Mouse (Mus musculus) MEL (cell line): Measurements from ENCODE around the gene Eml2. TPM values are rescaled to one million over a fixed set of nuclear protein-coding genes. Genes with fewer than 3 reads are reported as not detected.

Source experiments
- DNase-seq: peaks from one replicate; pipeline ENCODE4 v3.0.0; 2011; ENCODE audit warnings: low read depth, low spot score
- H3K27ac ChIP-seq: 2 replicates; pipeline ENCODE4 v1.5.1; 2012; ENCODE audit warnings: low read depth, mild to moderate bottlenecking, control low read depth, low read length, moderate library complexity; ENCODE audit not compliant: control insufficient read depth
- H3K27me3 ChIP-seq, 2 experiments: fragments of 150-350 bp in 1 of 2; sonication (generic) in 1 of 2; 2 replicates each; pipeline ENCODE4 v1.6.1; 2012; ENCODE audit warnings: low read length in 2 of 2, mild to moderate bottlenecking in 2 of 2, improper control_type of control experiment in 1 of 2, moderate library complexity in 1 of 2; ENCODE audit not compliant: insufficient read depth in 2 of 2, control insufficient read depth in 1 of 2
- H3K36me3 ChIP-seq, 2 experiments: 2 replicates each; pipeline ENCODE4 v1.6.1; 2012 to 2014; ENCODE audit warnings: low read length in 2 of 2, improper control_type of control experiment in 1 of 2, inconsistent platforms in 1 of 2, mild to moderate bottlenecking in 1 of 2; ENCODE audit not compliant: insufficient read depth in 2 of 2, control insufficient read depth in 1 of 2
- H3K4me1 ChIP-seq, 2 experiments: fragments of 150-350 bp in 1 of 2; sonication (generic) in 1 of 2; 2 replicates each; pipeline ENCODE4 v1.6.1; 2012; ENCODE audit warnings: low read length in 2 of 2, improper control_type of control experiment in 1 of 2, mild to moderate bottlenecking in 1 of 2; ENCODE audit not compliant: insufficient read depth in 2 of 2, control insufficient read depth in 1 of 2
- H3K4me3 ChIP-seq, 2 experiments: fragments of 150-350 bp in 1 of 2; sonication (generic) in 1 of 2; 2 replicates each; pipeline ENCODE4 v1.5.1; 2012; ENCODE audit warnings: low read depth in 2 of 2, low read length in 2 of 2, mild to moderate bottlenecking in 2 of 2, moderate library complexity in 2 of 2, control low read depth in 1 of 2, improper control_type of control experiment in 1 of 2; ENCODE audit not compliant: control insufficient read depth in 1 of 2, insufficient read depth in 1 of 2
- H3K79me2 ChIP-seq: 2 replicates; pipeline ENCODE4 v1.6.1; 2012; ENCODE audit warnings: mild to moderate bottlenecking, low read length, moderate library complexity; ENCODE audit not compliant: control insufficient read depth, poor library complexity, insufficient read depth
- H3K9ac ChIP-seq: 2 replicates; pipeline ENCODE4 v1.6.1; 2012; ENCODE audit warnings: low read depth, mild to moderate bottlenecking, control low read depth, low read length, moderate library complexity; ENCODE audit not compliant: control insufficient read depth, poor library complexity, severe bottlenecking
- H3K9me3 ChIP-seq: fragments of 150-350 bp; sonication (generic); replicated peaks from 2 replicates; pipeline ENCODE4 v1.6.1; 2012; ENCODE audit warnings: mild to moderate bottlenecking, low read length, improper control_type of control experiment, moderate library complexity; ENCODE audit not compliant: insufficient read depth
- BHLHE40 ChIP-seq: IDR thresholded peaks from 2 replicates; pipeline ENCODE4 v1.6.1; 2012; ENCODE audit warnings: low read depth, mild to moderate bottlenecking, inconsistent platforms, low read length, improper control_type of control experiment, borderline replicate concordance
- CHD2 ChIP-seq: IDR thresholded peaks from 2 replicates; pipeline ENCODE4 v1.6.1; 2011; ENCODE audit warnings: low read length, improper control_type of control experiment
- CTCF ChIP-seq, 3 experiments: IDR thresholded peaks in 2 of 3; conservative IDR thresholded peaks in 1 of 3; 2 replicates each; pipeline ENCODE4 v1.5.1; 2011 to 2012; ENCODE audit warnings: low read length in 3 of 3, low read depth in 2 of 3, mild to moderate bottlenecking in 2 of 3, improper control_type of control experiment in 1 of 3, inconsistent platforms in 1 of 3, mixed read lengths in 1 of 3, moderate library complexity in 1 of 3; ENCODE audit not compliant: control insufficient read depth in 1 of 3, insufficient read depth in 1 of 3, poor library complexity in 1 of 3, severe bottlenecking in 1 of 3
- E2F4 ChIP-seq: IDR thresholded peaks from 2 replicates; pipeline ENCODE4 v1.6.1; 2011; ENCODE audit warnings: low read depth, low read length, improper control_type of control experiment, borderline replicate concordance
- ELF1 ChIP-seq: IDR thresholded peaks from 2 replicates; pipeline ENCODE4 v1.6.1; 2014; ENCODE audit warnings: low read depth, mild to moderate bottlenecking, inconsistent platforms, low read length, improper control_type of control experiment, moderate library complexity
- EP300 ChIP-seq, 2 experiments: IDR thresholded peaks; 2 replicates each; pipeline ENCODE4 v1.6.1; 2011; ENCODE audit warnings: improper control_type of control experiment in 2 of 2, low read length in 2 of 2, low read depth in 1 of 2, mild to moderate bottlenecking in 1 of 2
- ETS1 ChIP-seq: IDR thresholded peaks from 2 replicates; pipeline ENCODE4 v1.6.1; 2012; ENCODE audit warnings: low read depth, mild to moderate bottlenecking, inconsistent platforms, low read length, improper control_type of control experiment, moderate library complexity
- HCFC1 ChIP-seq: IDR thresholded peaks from 2 replicates; pipeline ENCODE4 v1.6.1; 2012; ENCODE audit warnings: low read depth, mild to moderate bottlenecking, inconsistent platforms, low read length, improper control_type of control experiment, moderate library complexity
- JUND ChIP-seq: IDR thresholded peaks from 2 replicates; pipeline ENCODE4 v1.6.1; 2011; ENCODE audit warnings: low read depth, mild to moderate bottlenecking, improper control_type of control experiment, low read length
- KAT2A ChIP-seq: conservative IDR thresholded peaks from 2 replicates; pipeline ENCODE4 v1.6.1; 2012; ENCODE audit warnings: low read depth, low read length, improper control_type of control experiment, inconsistent platforms
- MAFK ChIP-seq: IDR thresholded peaks from 2 replicates; pipeline ENCODE4 v1.6.1; 2011; ENCODE audit warnings: low read depth, mild to moderate bottlenecking, low read length, improper control_type of control experiment, borderline replicate concordance
- MAX ChIP-seq: IDR thresholded peaks from 2 replicates; pipeline ENCODE4 v1.6.1; 2011; ENCODE audit warnings: low read length, improper control_type of control experiment
- MXI1 ChIP-seq: IDR thresholded peaks from 2 replicates; pipeline ENCODE4 v1.6.1; 2011; ENCODE audit warnings: mild to moderate bottlenecking, low read depth, low read length, improper control_type of control experiment
- MYB ChIP-seq: IDR thresholded peaks from 2 replicates; pipeline ENCODE4 v1.6.1; 2011; ENCODE audit warnings: mild to moderate bottlenecking, low read depth, low read length, improper control_type of control experiment
- MYC ChIP-seq: IDR thresholded peaks from 2 replicates; pipeline ENCODE4 v1.6.1; 2011; ENCODE audit warnings: low read depth, mild to moderate bottlenecking, low read length, improper control_type of control experiment, moderate library complexity
- NRF1 ChIP-seq: IDR thresholded peaks from 2 replicates; pipeline ENCODE4 v1.6.1; 2014; ENCODE audit warnings: low read depth, mild to moderate bottlenecking, inconsistent platforms, low read length, improper control_type of control experiment, moderate library complexity; ENCODE audit not compliant: poor library complexity, insufficient read depth, severe bottlenecking
- POLR2A ChIP-seq, 2 experiments: IDR thresholded peaks; 2 replicates each; pipeline ENCODE4 v1.6.1; 2011 to 2012; ENCODE audit warnings: low read length in 2 of 2, mild to moderate bottlenecking in 2 of 2, control low read depth in 1 of 2, improper control_type of control experiment in 1 of 2, low read depth in 1 of 2, moderate library complexity in 1 of 2; ENCODE audit not compliant: control insufficient read depth in 1 of 2, insufficient read depth in 1 of 2, poor library complexity in 1 of 2
- POLR2AphosphoS5 ChIP-seq: IDR thresholded peaks from 2 replicates; pipeline ENCODE4 v1.6.1; 2012; ENCODE audit warnings: low read depth, borderline replicate concordance, mild to moderate bottlenecking, inconsistent platforms, low read length, moderate library complexity, mixed read lengths
- TAL1 ChIP-seq: IDR thresholded peaks from 2 replicates; pipeline ENCODE4 v1.6.1; 2012; ENCODE audit warnings: mild to moderate bottlenecking, inconsistent platforms, low read length, moderate library complexity, mixed read lengths
- TCF12 ChIP-seq: IDR thresholded peaks from 2 replicates; pipeline ENCODE4 v1.6.1; 2014; ENCODE audit warnings: low read depth, mild to moderate bottlenecking, inconsistent platforms, low read length, improper control_type of control experiment, moderate library complexity
- UBTF ChIP-seq: IDR thresholded peaks from 2 replicates; pipeline ENCODE4 v1.6.1; 2012; ENCODE audit warnings: low read depth, mild to moderate bottlenecking, inconsistent platforms, low read length, improper control_type of control experiment, moderate library complexity, borderline replicate concordance; ENCODE audit not compliant: insufficient read depth
- USF1 ChIP-seq: IDR thresholded peaks from 2 replicates; pipeline ENCODE4 v1.6.1; 2014; ENCODE audit warnings: low read depth, mild to moderate bottlenecking, inconsistent platforms, low read length, improper control_type of control experiment, moderate library complexity
- ZC3H11A ChIP-seq: IDR thresholded peaks from 2 replicates; pipeline ENCODE4 v1.6.1; 2012; ENCODE audit warnings: low read depth, mild to moderate bottlenecking, inconsistent platforms, low read length, improper control_type of control experiment
- polyA plus RNA-seq, 2 experiments: library from polyadenylated mRNA; stranded (reverse) in 1 of 2; unstranded in 1 of 2; fragments of >175 nt in 1 of 2; fragments of >200 nt in 1 of 2; gene quantifications; 2 replicates each; pipeline versions ENCODE4 v1.2.1 to v1.2.4; 2012; ENCODE audit warnings: low replicate concordance in 2 of 2, low read depth in 1 of 2; ENCODE audit not compliant: insufficient read length in 2 of 2, insufficient read depth in 1 of 2, missing spikeins in 1 of 2
- total RNA-seq: library from RNA; depleted of rRNA; stranded (reverse); fragments of 300-350 nt; gene quantifications from 2 replicates; pipeline ENCODE4 v1.2.3, GENCODE M21; 2012; rRNA removed

Gene Eml2
- total RNA-seq: 22.0 and 25.1 TPM in 2 replicates
- polyA plus RNA-seq: 10 to 100 TPM in 1 of 2 experiments, not detected in 1; 43.6 TPM

DNA sequence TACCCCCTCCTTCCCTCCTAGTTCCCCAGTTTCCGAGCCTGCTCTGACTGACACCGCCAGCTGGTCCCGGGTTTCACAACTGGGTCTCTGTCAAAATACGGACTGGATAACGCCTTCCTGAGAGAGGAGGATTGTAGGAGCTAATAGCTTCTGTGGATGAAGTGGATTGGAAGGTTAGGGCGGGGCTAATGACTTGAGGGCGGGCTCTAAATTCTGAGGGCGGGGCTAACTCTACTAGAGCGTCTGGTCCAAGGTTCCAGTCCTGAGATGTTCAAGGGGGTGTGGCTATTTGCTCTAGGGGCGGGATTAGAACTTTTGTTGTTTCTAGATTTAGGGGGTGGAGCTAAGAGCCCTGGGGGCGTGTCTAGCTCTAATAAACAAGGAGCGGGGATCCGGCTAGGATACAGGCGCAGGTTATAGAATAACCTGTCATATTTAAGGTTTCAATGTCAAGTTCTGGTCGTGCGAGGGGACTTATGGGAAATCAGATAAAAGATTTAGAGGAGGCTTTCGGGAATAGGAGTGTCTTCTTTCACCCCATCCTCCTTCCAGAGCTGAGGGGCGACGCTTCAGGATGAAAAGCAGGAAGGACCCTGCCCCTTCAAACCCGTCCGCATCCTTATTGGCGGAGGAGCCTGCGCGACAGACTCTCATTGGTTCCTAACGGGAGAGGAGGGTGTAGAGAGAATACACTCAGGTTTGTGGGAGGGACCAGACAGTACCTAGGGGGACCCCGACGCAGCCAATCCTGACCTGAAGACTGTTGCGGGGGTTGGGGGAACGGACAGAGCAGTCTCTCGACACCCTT lies at the start of gene Eml2:
Gene Eml2, plus strand, starts transcription at position 714 of the 808 bp plus-strand sequence.
- peaks cover 9 to 20% of the 10 kb centered on the region in 2 experiments for H3K4me1 ChIP-seq
- H3K27me3 ChIP-seq: no peaks in the 10 kb centered on the region
- no peak within 1 kb of the TSS for H3K27ac ChIP-seq
- no peak within 1 kb of the TSS for H3K4me3 ChIP-seq
- peaks cover 0 to 6% of the 10 kb centered on the region in 2 experiments; a peak in 2 of 4 replicates for H3K36me3 ChIP-seq
- H3K9ac ChIP-seq: no peak within 1 kb of the TSS
- peak; percentile 59 for DNase-seq
- no peaks in the 10 kb centered on the region for H3K79me2 ChIP-seq
- no peaks in the 10 kb centered on the region for H3K9me3 ChIP-seq
- TF ChIP-seq TAL1 (no peak), ZC3H11A (no peak), CTCF (IDR thresholded peaks at IDR 0.05 in 2 of 3, conservative IDR thresholded peaks at IDR 0.05 in 1 of 3; ENCODE audit: control insufficient read depth in 1 of 3, insufficient read depth in 1 of 3, low read depth in 2 of 3, low read length in 3 of 3, poor library complexity in 1 of 3, severe bottlenecking in 1 of 3) (no peak), NRF1 (no peak), MYB (no peak), HCFC1 (no peak), MAFK (no peak), MXI1 (no peak), MAX (no peak), TCF12 (no peak), UBTF (no peak), POLR2AphosphoS5 (no peak), JUND (no peak), BHLHE40 (no peak), EP300 (IDR thresholded peaks at IDR 0.05; ENCODE audit: low read depth in 1 of 2, low read length in 2 of 2) (no peak)

DNA sequence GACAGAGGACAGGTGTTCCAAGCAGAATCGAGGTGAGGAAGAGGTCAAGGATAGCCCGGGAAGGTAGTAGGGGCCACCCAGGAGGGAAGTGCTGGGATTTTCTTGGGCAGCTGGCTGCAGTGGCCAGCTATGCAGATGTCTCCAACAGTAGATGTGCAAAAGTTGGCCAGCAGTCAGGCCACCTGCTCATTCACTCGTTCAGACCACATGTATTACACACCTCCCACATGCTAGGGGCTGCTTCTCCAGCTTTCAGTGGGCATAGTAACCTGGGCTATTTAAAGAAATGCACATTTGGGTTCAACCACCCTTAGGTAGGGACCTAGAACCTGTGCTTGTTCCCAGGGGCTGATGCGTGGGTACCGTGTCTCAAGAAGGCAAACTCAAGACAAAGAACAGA lies 48.5 kb upstream of the Eml2 start:
- no peak overlapping the region for H3K4me3 ChIP-seq
- DNase-seq: no peak
- H3K27me3 ChIP-seq: no peaks in the 10 kb centered on the region
- H3K4me1 ChIP-seq: peaks cover 0 to 4% of the 10 kb centered on the region in 2 experiments; a peak in 2 of 4 replicates
- H3K36me3 ChIP-seq: 0 out of 4 replicates have a peak, but pooled peaks cover 0 to 2% of the 10 kb centered on the region in 2 experiments
- H3K27ac ChIP-seq: no peak overlapping the region
- H3K9me3 ChIP-seq: no peaks in the 10 kb centered on the region
- H3K9ac ChIP-seq: no peak overlapping the region
- no peaks in the 10 kb centered on the region; the same call in 1 of the 2 replicates for H3K79me2 ChIP-seq
- TF ChIP-seq MAFK (no peak), E2F4 (no peak), POLR2A (IDR thresholded peaks at IDR 0.05; ENCODE audit: control insufficient read depth in 1 of 2, insufficient read depth in 1 of 2, low read depth in 1 of 2, low read length in 2 of 2, poor library complexity in 1 of 2) (no peak), MAX (no peak), ELF1 (no peak), MYC (no peak), CHD2 (no peak), USF1 (no peak), ETS1 (no peak), KAT2A (no peak), TCF12 (no peak), ZC3H11A (no peak), HCFC1 (no peak)
